Mouse (Mus musculus): ENCODE results near the gene Faf2.

Gene Faf2

GRCm38 (mm10) chr13:54710866-54711265 lies 89.3 kb downstream of the Faf2 start:
- no peak for DNase-seq (ENCODE audit: low read depth, low spot score)
